Mouse (Mus musculus): ENCODE measurements around the gene Lig1. TPM values are rescaled to one million over a fixed set of nuclear protein-coding genes. Genes with fewer than 3 reads are reported as not detected.

The Lig1 gene
- polyA plus RNA-seq, 1 experiment from 2014 or later: 110 TPM

DNA sequence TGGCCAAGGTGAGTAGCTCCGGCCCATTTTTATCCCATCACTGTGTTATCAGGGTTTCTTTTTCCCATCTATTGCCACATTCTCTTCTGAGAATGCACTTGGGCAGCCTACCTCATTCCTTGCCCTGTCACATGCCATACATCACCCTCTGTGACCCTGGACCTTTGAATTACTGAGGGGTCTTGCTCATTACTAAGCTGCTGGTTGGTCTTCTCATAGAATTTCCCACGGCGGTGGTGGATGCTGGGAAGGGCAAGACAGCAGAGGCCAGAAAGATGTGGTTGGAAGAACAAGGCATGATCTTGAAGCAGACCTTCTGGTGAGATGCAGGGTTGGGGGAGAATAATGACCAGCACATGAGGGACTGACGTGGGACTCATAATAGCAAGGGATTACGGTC, 21.7 kb downstream of the Lig1 start:
- ATAC-seq (replicated peaks; ENCODE audit: low FRiP score, low TSS enrichment, low read depth) (no peak), DNase-seq (ENCODE audit: low spot score) (no peak)
- Histone ChIP-seq H3K4me2 (ENCODE audit: low read length) (no peak overlapping the region), H3K9me3 (ENCODE audit: control insufficient read depth, low read length) (no peaks in the 10 kb centered on the region), H3K27me3 (replicated peaks; ENCODE audit: control insufficient read depth, insufficient read depth, low read length) (no peaks in the 10 kb centered on the region), H3K9ac (ENCODE audit: low read length) (no peak overlapping the region), H3K4me1 (replicated peaks; ENCODE audit: control insufficient read depth, insufficient read depth, low read length) (no peaks in the 10 kb centered on the region), H3K4me3 (ENCODE audit: low read depth, low read length) (no peak overlapping the region), H3K36me3 (ENCODE audit: control insufficient read depth, insufficient read depth, low read length) (peaks cover 98% of the 10 kb centered on the region), H3K27ac (ENCODE audit: low read depth) (no peak overlapping the region)
- 90% methylated on average over 5 of the region's 5 CpGs for WGBS

GRCm38 (mm10) chr7:13301643-13302042, 24.6 kb downstream of the Lig1 start:
- DNase-seq (ENCODE audit: low spot score): no peak
- Histone ChIP-seq H3K4me2 (ENCODE audit: low read length) (no peak overlapping the region), H3K27ac (ENCODE audit: low read depth) (no peak overlapping the region), H3K9ac (ENCODE audit: low read length) (no peak overlapping the region), H3K9me3 (ENCODE audit: control insufficient read depth, low read length) (no peaks in the 10 kb centered on the region), H3K27me3 (replicated peaks; ENCODE audit: control insufficient read depth, insufficient read depth, low read length) (no peaks in the 10 kb centered on the region), H3K4me1 (replicated peaks; ENCODE audit: control insufficient read depth, insufficient read depth, low read length) (no peaks in the 10 kb centered on the region), H3K36me3 (ENCODE audit: control insufficient read depth, insufficient read depth, low read length) (peaks cover 97% of the 10 kb centered on the region), H3K4me3 (ENCODE audit: low read depth, low read length) (no peak overlapping the region)
- ATAC-seq (replicated peaks; ENCODE audit: low FRiP score, low TSS enrichment, low read depth): no peak
- WGBS: 88% methylated on average over 1 of the region's 1 CpGs

- ATAC-seq (replicated peaks; ENCODE audit: low FRiP score, low TSS enrichment, low read depth) (no peak), DNase-seq (ENCODE audit: low spot score) (no peak)
- H3K36me3 ChIP-seq (ENCODE audit: control insufficient read depth, insufficient read depth, low read length): peaks cover 97% of the 10 kb centered on the region
- 81% methylated on average over 2 of the region's 2 CpGs for WGBS
- H3K9me3 ChIP-seq (ENCODE audit: control insufficient read depth, low read length): no peaks in the 10 kb centered on the region
- no peak overlapping the region for H3K4me2 ChIP-seq (ENCODE audit: low read length)
- H3K9ac ChIP-seq (ENCODE audit: low read length): no peak overlapping the region
- no peak overlapping the region for H3K4me3 ChIP-seq (ENCODE audit: low read depth, low read length)
- H3K27ac ChIP-seq (ENCODE audit: low read depth): no peak overlapping the region
- no peaks in the 10 kb centered on the region for H3K27me3 ChIP-seq (replicated peaks; ENCODE audit: control insufficient read depth, insufficient read depth, low read length)
- H3K4me1 ChIP-seq (replicated peaks; ENCODE audit: control insufficient read depth, insufficient read depth, low read length): no peaks in the 10 kb centered on the region
Measured at GRCm38 (mm10) chr7:13302780-13303179, 25.7 kb downstream of the Lig1 start.

DNA sequence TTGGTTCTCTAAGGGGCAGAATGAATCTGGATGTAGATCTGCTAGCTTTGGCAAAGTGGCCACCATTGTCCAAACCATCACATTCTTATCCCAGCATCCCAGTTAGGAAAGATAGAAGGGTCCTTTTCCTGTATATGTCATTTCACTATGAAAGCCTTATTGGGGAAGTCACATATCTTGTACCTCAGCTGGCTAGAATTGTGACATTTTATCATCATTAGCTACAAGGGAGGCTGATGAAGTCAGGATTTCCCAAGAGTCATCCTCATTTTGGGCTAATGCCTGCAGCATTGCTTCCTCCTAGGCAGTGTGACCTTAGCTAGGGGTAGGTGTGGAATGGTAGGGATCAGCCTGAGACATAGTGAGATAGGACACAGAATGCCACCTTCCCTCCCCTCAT, 26.3 kb downstream of the Lig1 start:
- H3K27ac ChIP-seq (ENCODE audit: low read depth): no peak overlapping the region
- ATAC-seq (replicated peaks; ENCODE audit: low FRiP score, low TSS enrichment, low read depth) (no peak), DNase-seq (ENCODE audit: low spot score) (no peak)
- no peaks in the 10 kb centered on the region for H3K4me1 ChIP-seq (replicated peaks; ENCODE audit: control insufficient read depth, insufficient read depth, low read length)
- H3K9ac ChIP-seq (ENCODE audit: low read length): no peak overlapping the region
- H3K27me3 ChIP-seq (replicated peaks; ENCODE audit: control insufficient read depth, insufficient read depth, low read length): no peaks in the 10 kb centered on the region
- H3K9me3 ChIP-seq (ENCODE audit: control insufficient read depth, low read length): no peaks in the 10 kb centered on the region
- peaks cover 99% of the 10 kb centered on the region for H3K36me3 ChIP-seq (ENCODE audit: control insufficient read depth, insufficient read depth, low read length)
- H3K4me2 ChIP-seq (ENCODE audit: low read length): no peak overlapping the region
- no peak overlapping the region for H3K4me3 ChIP-seq (ENCODE audit: low read depth, low read length)

DNA sequence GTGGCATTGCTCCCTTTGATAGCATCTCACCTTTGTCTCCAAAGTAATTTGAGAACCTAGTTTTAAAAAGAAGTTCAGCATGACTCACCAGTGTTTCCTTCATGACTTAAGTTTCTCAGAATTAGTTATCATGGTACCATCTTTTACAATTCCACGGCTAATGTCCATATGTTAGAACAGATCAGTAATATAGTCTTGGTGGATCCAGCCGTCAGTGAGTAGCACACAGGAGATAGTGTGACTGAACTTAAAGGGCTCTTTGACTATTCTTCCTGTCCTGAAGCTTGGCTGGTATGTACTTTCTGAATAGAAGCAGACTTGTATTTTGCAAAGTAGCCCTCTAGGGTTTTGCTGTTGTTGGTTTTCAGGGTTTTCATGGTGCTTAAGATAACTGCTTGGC, 32.3 kb downstream of the Lig1 start:
- ATAC-seq (replicated peaks; ENCODE audit: low FRiP score, low TSS enrichment, low read depth) (no peak), DNase-seq (ENCODE audit: low spot score) (no peak)
- WGBS: 92% methylated on average over 2 of the region's 2 CpGs
- Histone ChIP-seq H3K9me3 (ENCODE audit: control insufficient read depth, low read length) (no peaks in the 10 kb centered on the region), H3K4me1 (replicated peaks; ENCODE audit: control insufficient read depth, insufficient read depth, low read length) (no peaks in the 10 kb centered on the region), H3K27me3 (replicated peaks; ENCODE audit: control insufficient read depth, insufficient read depth, low read length) (no peaks in the 10 kb centered on the region), H3K36me3 (ENCODE audit: control insufficient read depth, insufficient read depth, low read length) (peaks cover 83% of the 10 kb centered on the region), H3K4me2 (ENCODE audit: low read length) (no peak overlapping the region), H3K4me3 (ENCODE audit: low read depth, low read length) (no peak overlapping the region), H3K27ac (ENCODE audit: low read depth) (no peak overlapping the region), H3K9ac (ENCODE audit: low read length) (no peak overlapping the region)

DNA sequence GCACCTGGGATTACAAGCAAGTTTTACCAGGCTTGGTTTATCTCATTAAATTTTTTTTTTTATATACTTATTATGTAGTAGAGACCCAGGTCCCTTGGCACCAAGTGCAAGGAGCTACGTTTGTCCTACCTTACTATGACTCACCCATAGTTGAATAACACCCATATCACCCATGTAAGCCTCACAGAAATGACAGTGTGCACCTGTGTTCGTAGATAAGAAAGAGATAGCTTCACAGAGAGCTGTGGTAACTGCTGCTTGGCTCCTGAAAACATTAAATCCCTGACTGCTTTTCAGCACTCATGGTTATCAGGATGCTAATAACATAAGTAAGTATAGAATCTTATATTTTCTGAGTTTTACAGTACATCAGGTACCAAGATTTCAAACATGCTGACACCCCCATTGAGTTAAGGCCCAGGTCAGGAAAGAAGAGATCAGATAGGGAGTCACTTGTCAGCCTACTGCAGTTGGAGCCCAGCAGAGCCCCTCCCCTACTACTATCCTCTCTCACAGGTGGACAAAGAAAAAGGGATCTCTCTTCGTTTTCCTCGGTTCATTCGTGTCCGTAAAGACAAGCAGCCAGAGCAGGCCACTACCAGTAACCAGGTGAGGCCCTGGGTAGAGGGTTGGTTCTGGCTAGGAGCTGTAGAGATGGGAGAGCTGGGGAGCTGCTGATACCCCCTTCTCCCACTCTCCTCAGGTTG, 33.6 kb downstream of the Lig1 start:
- 86% methylated on average over 6 of the region's 6 CpGs for WGBS
- Histone ChIP-seq H3K27ac (ENCODE audit: low read depth) (no peak overlapping the region), H3K9ac (ENCODE audit: low read length) (no peak overlapping the region), H3K4me3 (ENCODE audit: low read depth, low read length) (no peak overlapping the region), H3K27me3 (replicated peaks; ENCODE audit: control insufficient read depth, insufficient read depth, low read length) (no peaks in the 10 kb centered on the region), H3K9me3 (ENCODE audit: control insufficient read depth, low read length) (no peaks in the 10 kb centered on the region), H3K4me1 (replicated peaks; ENCODE audit: control insufficient read depth, insufficient read depth, low read length) (no peaks in the 10 kb centered on the region), H3K36me3 (ENCODE audit: control insufficient read depth, insufficient read depth, low read length) (peaks cover 71% of the 10 kb centered on the region), H3K4me2 (ENCODE audit: low read length) (no peak overlapping the region)
- DNase-seq (ENCODE audit: low spot score): no peak
- no peak for ATAC-seq (replicated peaks; ENCODE audit: low FRiP score, low TSS enrichment, low read depth)

GRCm38 (mm10) chr7:13311401-13311800, 34.3 kb downstream of the Lig1 start:
- DNase-seq (ENCODE audit: low spot score) (no peak), ATAC-seq (replicated peaks; ENCODE audit: low FRiP score, low TSS enrichment, low read depth) (no peak)
- Histone ChIP-seq H3K9me3 (ENCODE audit: control insufficient read depth, low read length) (no peaks in the 10 kb centered on the region), H3K9ac (ENCODE audit: low read length) (no peak overlapping the region), H3K27ac (ENCODE audit: low read depth) (no peak overlapping the region), H3K4me2 (ENCODE audit: low read length) (no peak overlapping the region), H3K4me1 (replicated peaks; ENCODE audit: control insufficient read depth, insufficient read depth, low read length) (no peaks in the 10 kb centered on the region), H3K36me3 (ENCODE audit: control insufficient read depth, insufficient read depth, low read length) (peaks cover 64% of the 10 kb centered on the region), H3K27me3 (replicated peaks; ENCODE audit: control insufficient read depth, insufficient read depth, low read length) (no peaks in the 10 kb centered on the region), H3K4me3 (ENCODE audit: low read depth, low read length) (no peak overlapping the region)
- WGBS: 95% methylated on average over 4 of the region's 4 CpGs

- Histone ChIP-seq H3K27me3 (replicated peaks; ENCODE audit: control insufficient read depth, insufficient read depth, low read length) (no peaks in the 10 kb centered on the region), H3K36me3 (ENCODE audit: control insufficient read depth, insufficient read depth, low read length) (peaks cover 36% of the 10 kb centered on the region), H3K9me3 (ENCODE audit: control insufficient read depth, low read length) (no peaks in the 10 kb centered on the region), H3K4me1 (replicated peaks; ENCODE audit: control insufficient read depth, insufficient read depth, low read length) (no peaks in the 10 kb centered on the region), H3K27ac (ENCODE audit: low read depth) (no peak overlapping the region), H3K4me2 (ENCODE audit: low read length) (no peak overlapping the region), H3K9ac (ENCODE audit: low read length) (no peak overlapping the region), H3K4me3 (ENCODE audit: low read depth, low read length) (no peak overlapping the region)
- ATAC-seq (replicated peaks; ENCODE audit: low FRiP score, low TSS enrichment, low read depth): no peak
- DNase-seq (ENCODE audit: low spot score): no peak
- WGBS: 77% methylated on average over 5 of the region's 5 CpGs
Measured at GRCm38 (mm10) chr7:13314095-13314597, 37.1 kb downstream of the Lig1 start.

GRCm38 (mm10) chr7:13321424-13321823, 44.3 kb downstream of the Lig1 start:
- H3K27me3 ChIP-seq (replicated peaks; ENCODE audit: control insufficient read depth, insufficient read depth, low read length): no peaks in the 10 kb centered on the region
- no peak overlapping the region for H3K4me3 ChIP-seq (ENCODE audit: low read depth, low read length)
- H3K4me2 ChIP-seq (ENCODE audit: low read length): no peak overlapping the region
- DNase-seq (ENCODE audit: low spot score) (no peak), ATAC-seq (replicated peaks; ENCODE audit: low FRiP score, low TSS enrichment, low read depth) (no peak)
- no peaks in the 10 kb centered on the region for H3K4me1 ChIP-seq (replicated peaks; ENCODE audit: control insufficient read depth, insufficient read depth, low read length)
- WGBS: 87% methylated on average over 3 of the region's 3 CpGs
- H3K9ac ChIP-seq (ENCODE audit: low read length): no peak overlapping the region
- no peaks in the 10 kb centered on the region for H3K9me3 ChIP-seq (ENCODE audit: control insufficient read depth, low read length)
- no peaks in the 10 kb centered on the region for H3K36me3 ChIP-seq (ENCODE audit: control insufficient read depth, insufficient read depth, low read length)
- no peak overlapping the region for H3K27ac ChIP-seq (ENCODE audit: low read depth)
